Mouse (Mus musculus): ENCODE results near the gene Shmt1.

DNA sequence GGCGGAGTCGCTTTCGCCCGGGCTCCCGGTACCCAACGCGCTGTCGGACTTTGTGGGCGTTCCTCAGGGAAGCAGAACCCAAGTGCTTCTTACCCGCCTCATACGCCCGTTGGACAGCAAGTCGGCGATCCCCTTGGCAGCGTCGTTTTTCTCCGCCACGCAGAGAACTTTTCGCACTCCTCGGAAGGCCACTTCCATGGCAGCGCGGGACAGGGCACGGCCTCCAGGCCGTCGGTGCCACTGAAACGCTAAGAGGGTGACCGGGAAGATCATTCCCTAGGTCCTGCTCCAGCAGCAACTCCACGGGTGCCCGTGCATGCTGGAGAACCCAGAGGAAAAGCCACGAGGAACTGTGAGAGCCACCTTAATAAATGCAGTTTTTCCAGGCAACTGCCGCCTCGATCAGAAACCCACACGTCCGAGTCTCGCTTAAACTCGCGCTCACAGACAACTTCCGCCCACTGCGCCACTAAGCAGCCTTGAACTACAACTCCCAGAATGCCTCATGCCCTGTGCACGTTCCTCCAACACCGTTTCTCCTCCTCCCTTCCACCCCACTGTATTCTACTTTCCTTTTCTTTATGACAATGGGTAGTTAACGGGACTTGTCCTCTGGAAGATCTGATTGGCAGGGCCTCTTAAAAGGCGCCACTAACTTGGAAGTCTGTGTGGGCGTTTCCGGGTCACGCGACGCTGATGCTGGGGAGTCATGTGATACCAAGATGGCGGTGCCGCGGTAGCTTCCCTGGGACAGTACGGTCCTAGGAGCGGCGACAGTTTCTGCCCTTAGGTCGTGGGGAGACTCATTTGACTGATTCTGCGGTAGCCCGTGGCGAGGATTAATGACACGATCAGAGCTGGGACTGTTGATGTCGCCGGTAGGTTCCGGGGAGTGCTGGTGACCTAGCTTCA is 34.4 kb downstream of the Shmt1 start, which contains the start of the genes Top3a and Smcr8:
- TF ChIP-seq CTCF (IDR thresholded peaks at IDR 0.05; ENCODE audit: low read depth, low read length), result no peak
- peak; percentile 87 for TF ChIP-seq POLR2A (IDR thresholded peaks at IDR 0.05; ENCODE audit: extremely low read depth, insufficient read depth, low read length)
